Mouse (Mus musculus) myocyte (in vitro differentiated cells): ENCODE results near the gene 1700001C19Rik.

Experiments used
- MAX ChIP-seq: IDR thresholded peaks from one replicate; pipeline ENCODE4 v1.6.1; 2011; ENCODE audit warnings: low read depth, mild to moderate bottlenecking, control low read depth
- POLR2A ChIP-seq: IDR thresholded peaks from one replicate; pipeline ENCODE4 v1.6.1; 2011; ENCODE audit warnings: low read depth, mild to moderate bottlenecking, control low read depth, moderate library complexity; ENCODE audit not compliant: insufficient read length
- POLR2AphosphoS2 ChIP-seq: IDR thresholded peaks from one replicate; pipeline ENCODE4 v1.6.1; 2011; ENCODE audit warnings: low read depth, control low read depth; ENCODE audit not compliant: insufficient read length

DNA sequence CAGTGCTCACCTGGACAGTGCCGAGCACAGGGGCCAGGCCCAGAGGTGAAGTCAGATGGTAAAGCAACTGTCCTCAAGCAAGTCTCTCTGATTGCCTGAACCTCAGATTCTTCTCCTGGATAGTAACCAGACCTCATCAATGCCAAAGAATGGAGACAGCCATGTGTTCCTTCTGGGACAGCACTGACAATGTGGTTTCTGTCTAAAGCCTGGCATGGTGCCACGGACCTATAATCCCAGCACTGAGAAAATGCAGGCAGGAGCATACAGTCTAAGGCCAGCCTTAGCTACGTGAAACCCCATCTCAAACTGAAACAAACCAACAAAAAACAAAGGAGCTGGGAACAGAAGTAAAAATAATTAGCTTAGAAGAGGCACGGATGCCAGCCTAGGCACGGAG is 33.5 kb upstream of the 1700001C19Rik start:
- TF ChIP-seq POLR2AphosphoS2 (no peak), POLR2A (no peak), MAX (no peak)
